Mouse (Mus musculus) left cerebral cortex, adult 9 months (tissue): ENCODE data around the gene 4933427D14Rik.

Source experiments
- DNase-seq, 2 experiments: peaks; one replicate each; pipeline ENCODE4 v3.0.0; 2022; ENCODE audit warnings: low spot score in 2 of 2

The 4933427D14Rik gene

DNA sequence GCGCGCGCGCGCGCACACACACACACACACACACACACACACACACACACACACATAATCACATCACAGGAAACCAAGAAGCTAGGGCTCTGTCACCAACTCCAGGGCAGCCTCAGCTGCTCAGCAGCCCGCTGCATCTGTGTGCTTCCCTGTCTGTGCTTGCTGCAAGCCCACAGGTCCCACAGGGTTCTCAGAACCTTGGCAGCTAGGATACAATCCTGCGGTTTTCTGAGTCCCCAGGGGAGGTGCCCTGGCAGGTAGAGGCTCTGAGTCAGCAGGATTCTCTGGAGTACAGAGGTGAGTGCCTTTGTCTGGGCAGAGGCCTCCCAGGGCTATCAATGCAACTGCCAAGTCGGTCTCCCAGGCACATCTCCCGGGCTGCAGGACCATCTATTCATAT lies 64.4 kb downstream of the 4933427D14Rik start:
- DNase-seq: no peak

DNA sequence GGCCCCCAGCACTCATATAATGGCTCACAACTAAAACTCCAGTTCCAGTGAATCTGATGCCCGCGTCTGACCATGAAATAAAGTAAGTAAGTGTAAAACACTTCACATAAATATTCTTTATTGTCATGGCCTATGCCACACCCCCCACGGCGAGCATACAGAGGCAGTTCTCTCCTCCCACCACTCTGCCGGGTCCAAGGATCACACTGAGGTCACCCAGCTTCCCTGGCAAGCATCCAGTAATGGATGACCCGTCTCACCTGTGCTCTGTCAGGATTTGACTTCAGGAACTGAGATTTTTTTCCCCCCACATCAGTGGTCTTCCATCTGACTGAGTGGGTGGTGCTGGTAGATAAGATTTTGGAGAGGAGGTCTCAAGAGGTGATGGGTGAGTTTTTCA lies 67.1 kb downstream of the 4933427D14Rik start:
- DNase-seq: no peak

DNA sequence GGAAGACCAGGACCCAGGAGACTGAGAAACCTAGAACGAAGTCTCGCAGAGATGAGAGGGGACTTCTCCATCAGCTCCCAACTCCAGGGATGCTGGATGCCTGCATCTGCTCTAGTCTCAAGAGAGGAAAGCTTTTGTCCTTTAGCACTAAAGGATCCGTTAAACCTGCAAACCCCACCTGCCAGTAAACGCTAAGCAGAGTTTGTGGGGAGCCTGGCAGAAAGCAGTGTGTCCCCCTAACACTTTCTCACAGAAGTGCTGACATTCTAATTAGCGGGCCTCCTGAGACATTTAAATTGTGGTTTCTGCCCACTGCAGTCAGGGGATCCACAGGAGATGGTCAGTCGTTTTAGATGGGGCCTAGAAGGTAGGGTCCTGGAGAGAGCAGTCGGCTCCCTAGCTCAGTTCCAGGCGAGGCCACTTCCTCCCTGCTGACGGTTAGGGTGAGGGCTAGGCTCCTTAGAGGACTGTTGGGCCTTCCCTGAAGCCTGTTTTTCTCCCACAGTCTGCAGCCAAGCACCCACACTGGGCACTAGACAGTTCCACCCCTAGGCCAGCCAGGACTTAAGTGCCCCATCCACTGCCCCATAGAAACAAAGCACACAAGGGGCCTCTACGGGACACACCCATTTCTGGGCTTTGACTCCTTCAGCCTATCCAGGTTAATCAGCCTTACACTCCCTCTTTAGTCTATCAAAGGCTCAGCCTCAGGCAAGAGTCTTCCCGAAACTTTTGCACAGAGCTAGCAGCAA lies 70.9 kb downstream of the 4933427D14Rik start:
- no peak for DNase-seq

DNA sequence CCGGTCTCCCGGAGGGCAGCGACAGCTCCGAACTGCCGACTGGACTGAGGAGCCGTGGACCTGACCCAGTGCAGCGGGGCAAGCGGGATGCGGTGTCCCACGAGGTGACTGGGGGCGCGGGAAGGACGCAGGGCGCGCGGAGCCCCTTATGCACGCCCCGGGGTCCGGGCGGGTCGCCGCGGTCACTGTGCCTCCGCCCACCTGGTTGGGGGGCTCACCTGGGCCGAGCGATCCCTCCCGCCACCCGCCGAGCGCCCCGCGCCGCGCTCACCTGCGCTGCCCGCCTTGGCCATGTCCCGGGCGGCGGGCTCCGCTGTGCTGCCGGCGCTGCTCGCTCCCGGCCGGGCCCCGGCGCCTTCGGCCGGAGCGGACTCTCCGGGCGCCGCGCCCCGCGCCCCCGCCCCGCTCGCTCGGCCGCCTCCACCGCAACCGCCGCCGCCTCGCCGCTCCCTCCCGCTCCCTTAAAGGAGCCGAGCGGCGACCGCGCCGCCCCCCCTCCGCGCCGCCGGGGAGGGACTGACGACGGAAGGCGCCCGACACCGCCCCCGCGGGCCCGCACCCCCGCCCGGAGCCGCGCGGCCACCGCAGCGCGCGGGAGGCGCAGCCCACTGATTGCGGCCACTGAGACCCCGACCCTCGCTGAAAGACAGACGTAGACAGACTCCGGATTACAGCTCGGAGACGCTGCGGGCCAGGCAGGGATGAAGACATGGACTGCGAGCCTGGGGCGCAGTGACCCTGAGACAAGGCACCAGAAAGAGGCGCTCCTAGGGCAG lies 71.7 kb downstream of the 4933427D14Rik start, which contains the start of gene Pitpnm3:
Gene Pitpnm3, minus strand, starts transcription at position 396 of the 776 bp plus-strand sequence.
- DNase-seq: no peak

DNA sequence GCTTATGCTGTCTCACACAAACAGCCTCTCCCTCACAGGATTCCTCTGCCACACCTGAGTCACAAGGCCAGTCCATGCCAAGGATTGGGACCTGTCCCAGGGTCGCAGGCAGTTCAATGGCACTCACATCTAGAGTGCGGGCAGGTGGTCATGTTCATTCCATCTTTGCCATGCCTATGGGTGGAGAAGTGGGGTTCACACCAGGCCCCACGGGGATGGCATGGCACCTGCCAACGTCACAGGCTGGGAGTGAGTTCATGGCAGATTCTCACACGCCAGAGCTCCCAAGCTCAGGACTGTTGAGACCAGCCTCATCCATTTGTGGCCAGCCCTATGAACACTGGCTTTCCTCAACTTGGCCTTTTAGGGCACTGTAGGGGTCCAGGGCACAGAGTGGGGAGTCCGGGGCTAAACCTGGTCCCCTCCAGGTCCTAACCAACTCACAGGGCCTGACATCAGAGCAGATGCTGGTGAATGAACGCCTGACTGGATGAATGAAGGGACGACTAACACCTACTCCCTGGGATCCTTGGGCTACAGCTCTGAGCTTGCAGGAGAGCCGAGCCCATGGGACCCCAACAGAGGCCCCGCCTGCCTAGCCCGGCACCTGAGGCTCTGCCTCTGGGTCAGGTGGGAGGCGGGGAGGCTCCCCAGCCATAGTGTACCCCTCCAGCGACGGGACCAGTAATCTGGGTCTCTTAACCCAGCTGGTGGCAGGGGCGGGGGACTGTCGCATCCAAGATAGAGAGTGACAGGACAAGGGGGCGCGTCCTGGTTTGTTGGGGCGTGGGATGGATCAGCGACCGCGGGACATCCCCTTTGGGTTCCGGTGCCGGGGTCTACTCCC lies 72.5 kb downstream of the 4933427D14Rik start:
- DNase-seq: no peak

DNA sequence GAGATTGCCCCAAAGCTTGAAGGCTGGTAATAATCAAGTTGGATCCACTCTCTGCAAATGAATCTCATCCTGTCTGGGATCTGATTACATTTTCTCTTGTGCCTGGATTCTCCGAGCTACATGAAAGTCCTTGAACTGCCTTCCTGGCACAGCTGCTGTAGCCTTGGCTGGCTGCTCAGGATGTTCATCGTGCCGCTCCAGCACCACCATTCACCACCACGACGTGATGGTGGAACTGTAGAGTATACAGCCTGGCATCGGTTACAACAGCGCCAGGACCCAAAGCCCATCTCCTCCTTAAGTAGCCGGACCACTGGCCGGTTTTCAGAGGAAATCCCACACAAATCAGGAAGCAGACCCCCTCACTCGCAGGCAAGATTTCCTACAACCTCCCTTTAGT lies 74.2 kb downstream of the 4933427D14Rik start:
- DNase-seq: no peak

DNA sequence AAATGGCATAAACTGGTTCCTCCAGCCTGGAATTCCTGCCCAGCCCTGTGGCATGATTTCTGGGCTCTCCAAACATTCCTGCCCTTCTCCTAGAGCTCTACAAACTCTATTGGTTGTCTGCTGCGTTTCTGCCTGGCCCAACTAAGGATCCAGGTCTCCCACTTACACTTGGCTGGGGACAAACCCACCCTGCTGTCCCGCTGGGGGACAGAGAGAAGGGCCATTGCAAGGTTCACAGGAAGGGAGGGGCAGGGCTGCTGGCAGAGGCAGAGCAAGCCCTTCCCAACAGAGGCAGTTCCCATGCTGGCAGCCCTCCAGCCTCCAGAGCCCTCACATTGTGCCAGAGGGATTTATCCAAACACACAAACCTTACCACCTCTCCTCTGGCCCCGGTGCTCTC lies 75.0 kb downstream of the 4933427D14Rik start:
- no peak for DNase-seq

DNA sequence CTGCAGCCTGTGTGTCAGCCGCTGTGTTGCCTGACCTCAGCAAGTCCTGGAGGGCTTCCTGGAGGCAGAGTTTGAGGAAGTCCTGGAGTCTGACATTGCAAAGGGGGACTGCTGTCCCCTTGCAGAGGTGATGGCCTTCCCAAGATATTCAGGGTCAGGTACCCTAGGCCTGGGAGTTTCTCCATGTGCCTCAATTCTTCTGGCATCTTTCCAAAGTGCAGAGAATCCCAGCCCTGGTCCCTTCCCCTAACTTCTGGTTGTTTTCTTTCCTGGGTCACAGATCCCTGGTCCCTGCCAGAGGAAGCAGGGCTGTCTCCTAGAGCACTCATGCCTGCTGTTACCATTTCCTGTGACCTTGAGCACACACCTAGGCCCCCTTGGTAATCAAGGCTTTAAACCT lies 75.6 kb downstream of the 4933427D14Rik start:
- no peak for DNase-seq

DNA sequence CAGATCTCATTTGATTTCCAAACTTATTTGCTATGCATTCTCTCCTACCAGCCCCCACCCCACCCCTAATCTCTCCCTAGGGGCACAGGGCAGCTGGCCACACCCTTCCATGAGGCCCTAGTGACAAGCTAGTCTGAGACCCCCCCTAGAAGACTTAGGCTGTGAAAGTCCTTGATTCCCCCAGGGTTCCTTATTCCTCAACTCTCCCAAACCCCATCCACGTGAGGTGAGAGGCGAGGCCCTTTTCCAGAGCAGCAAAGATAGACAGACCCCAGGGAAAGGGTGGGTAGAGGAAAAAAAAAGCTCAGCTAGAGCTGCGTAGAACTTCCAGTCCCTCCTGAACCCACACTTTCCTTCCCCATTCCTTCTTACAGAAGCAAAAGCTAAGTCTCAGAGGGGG lies 76.4 kb downstream of the 4933427D14Rik start:
- no peak for DNase-seq

DNA sequence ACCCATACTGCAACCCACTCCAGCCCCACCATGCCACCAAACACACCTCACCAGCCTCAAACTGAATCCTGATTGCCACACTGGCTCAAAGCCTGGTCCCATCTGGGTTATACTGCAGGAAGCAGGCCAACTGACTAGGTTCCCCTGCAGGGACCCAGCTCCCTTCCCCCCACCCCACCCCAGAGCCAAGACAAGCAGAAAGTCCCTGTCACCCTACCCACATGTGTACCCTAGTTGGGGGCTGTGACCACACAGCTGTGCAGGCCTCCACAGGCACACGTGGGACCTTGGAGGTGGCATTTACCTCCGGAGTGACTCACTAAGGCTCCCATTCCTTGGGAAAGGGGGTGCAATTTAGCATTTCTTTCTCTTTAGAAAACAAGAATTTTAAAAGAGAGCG lies 76.8 kb downstream of the 4933427D14Rik start:
- DNase-seq: no peak

DNA sequence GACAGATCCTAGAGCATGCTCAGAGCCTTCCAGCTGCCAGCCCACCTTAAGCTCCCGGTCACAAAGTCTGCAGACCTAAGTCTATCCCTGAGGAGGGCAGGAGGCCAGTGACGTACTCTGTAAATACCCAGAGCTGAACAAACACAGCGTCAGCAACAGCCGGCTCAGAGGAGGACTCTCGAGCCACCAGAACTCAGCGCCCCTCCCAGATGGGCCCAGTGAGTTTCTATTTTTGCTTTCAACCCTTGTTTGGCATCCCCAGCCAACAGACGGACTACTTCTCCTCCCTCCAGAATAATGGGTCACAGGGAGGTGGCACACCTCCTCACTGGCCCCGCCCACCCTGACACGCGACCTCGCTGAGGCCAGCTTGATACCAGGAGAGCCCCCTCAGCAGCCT lies 77.2 kb downstream of the 4933427D14Rik start:
- DNase-seq: peak in 1 of 2 experiments; percentile 47

DNA sequence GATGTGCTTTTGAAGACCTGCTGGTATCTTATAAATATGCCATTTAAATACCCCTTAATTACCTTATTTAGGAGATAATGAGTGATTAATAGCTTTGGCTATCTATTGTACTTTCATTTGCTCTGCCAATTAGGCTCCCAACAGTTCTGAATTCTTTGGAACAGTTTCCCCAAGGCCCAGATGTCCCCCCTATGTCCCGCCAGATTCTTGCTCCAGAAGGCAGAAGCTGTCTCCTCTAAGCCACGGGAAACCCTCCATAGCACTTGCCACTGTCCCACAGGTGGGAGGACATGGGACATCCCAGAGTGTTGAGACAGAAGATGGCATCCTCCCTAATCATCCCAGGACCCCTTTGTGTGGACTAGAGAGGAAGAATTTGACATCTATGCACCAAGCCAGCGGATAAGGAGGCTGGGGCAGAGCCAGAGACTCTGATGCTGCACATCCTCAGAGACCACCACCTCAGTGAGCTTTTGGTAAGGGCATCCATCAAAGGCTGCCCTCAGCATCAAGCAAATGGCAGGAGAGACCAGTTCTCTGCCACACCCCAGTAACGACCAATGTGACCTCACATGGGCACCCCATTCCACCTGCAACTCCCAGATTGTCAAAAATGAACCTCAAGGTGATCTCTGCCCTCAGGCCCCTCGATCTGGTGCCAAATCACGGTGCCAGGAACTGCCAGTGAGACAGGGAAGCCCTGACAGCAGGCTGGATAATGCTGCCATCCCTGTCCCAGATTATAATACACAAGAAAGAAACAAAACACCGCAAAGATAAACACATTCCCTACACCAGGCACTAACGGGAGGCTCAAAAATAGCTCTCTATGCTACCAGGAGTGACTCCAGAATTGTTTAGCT lies 78.0 kb downstream of the 4933427D14Rik start:
- DNase-seq: no peak

DNA sequence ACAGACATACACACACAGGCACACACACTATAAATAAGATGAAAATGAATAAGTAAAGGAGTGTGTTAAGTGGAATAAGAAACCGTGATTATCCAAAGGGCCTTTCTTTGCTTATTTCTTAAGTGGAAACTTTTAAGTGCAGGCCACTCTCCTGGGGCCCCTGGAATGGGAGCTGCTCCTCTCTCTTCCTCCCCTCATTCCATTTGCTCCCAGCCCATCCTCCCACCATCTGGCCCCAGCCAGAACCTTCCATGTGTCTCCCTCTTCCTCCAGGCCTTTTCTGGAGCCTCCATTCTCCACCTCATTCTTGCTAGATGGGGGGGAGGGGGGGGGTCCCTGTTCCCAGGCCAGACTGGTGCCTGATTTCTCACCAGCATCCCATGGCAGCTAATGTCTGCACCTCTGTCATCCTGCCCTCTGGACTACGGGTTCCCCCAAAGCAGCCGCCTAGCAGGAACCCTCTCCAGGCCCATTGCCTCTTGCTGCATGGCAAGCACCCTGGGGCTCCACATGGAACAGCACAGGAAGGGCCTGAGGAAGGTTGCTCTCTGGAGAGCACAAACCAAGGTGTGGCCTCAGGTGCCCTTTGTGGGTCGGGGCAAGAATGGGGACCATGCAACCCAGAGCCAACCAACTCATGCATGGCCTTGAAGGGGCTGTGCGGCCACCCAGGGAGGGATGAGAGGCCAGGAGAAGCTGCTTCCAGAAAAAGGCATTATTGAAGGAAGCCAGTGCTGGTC lies 79.6 kb downstream of the 4933427D14Rik start:
- no peak for DNase-seq

DNA sequence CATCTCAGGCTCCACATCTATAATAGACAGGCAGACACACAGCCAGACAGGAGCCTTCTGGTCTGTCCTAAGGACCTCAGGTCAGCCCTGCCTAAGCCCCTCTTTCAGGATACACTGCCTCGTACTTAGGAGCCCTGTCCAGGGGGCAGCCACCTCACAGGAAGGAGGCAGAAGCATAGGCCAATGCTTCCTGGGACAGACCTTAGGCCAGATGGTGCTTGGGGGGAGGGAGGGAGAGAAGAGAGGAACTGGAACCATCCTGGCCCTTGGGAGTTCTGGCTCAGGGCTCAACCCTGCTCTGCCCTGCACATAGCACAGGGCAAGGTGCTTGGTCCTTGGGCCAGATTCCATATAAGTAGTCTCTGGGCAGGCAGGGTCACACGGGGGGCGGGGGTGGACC lies 81.5 kb downstream of the 4933427D14Rik start:
- DNase-seq: no peak

DNA sequence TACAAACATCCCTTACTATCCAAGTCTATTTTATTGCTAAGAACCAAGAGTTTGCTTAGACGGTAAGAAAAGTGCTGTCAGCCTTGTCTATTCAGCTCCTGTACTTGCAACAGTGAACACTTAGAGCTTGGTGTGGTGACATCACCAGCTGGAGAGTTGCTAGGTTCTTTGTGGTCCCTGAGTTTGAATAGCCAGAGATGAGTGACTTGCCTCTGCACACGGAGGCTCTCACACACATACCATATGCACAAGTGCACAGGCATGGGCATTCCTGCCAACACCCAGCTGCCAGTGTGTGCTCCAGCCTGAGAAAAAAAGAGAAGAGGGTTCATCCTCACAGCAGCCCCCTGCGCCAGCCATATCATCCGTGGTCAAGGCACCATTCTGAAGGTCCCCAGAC lies 83.7 kb downstream of the 4933427D14Rik start:
- no peak for DNase-seq

DNA sequence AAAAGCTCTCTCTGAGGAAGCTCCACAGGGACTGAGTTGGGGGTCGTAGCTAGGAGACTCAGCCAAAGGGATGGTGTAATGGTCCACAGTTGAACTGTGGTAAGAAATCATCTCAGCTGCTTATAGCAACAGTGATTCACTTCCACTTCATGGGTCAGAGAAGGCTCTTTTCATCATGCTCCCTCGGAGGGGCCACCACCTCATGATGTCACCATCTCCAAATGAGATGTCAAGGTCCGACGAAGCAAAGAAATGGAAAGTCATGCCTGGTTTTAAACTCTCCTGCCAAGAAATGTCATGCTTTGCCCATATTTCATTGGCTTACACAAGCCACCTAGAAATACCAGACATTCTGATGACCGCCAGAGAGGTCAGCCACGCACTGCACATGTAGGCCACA lies 86.9 kb downstream of the 4933427D14Rik start:
- no peak for DNase-seq

DNA sequence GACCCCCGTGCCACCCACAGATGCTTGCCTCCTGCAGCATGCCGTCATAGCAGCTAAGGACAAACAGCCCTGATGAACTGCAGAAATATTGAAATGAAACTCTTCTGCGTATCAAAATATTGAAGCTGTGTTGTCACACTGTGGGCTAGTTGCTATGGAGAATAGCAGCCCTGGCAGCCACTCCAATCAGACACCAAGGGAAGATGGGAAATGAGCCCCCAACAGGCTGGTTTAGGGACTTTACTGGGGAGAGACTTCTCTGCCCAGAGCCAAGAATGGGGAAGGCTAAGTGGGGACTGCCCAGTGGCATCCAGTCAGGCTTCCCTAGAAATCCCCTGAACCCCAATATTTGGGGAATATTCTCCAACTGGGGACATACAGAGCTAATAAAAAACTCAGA lies 88.6 kb downstream of the 4933427D14Rik start:
- DNase-seq: no peak

DNA sequence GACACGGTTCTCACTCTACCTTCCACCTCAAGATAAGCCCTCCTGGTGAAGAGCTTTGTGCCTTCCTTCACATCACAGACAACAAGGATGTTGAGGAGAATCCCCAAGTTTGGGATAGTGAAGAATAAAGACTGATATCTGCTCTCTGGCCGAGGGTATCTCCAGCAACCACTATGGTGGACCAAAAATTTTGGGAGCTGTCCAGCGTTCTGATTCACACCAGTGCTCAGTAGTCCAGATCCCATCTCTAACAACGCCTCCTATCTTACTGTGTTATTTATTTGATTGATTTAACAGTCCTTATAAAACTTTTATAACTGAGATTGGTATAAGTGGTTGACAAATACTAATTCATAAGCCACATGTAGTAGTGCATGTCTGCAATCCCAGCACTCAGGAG lies 94.0 kb downstream of the 4933427D14Rik start:
- DNase-seq: no peak

DNA sequence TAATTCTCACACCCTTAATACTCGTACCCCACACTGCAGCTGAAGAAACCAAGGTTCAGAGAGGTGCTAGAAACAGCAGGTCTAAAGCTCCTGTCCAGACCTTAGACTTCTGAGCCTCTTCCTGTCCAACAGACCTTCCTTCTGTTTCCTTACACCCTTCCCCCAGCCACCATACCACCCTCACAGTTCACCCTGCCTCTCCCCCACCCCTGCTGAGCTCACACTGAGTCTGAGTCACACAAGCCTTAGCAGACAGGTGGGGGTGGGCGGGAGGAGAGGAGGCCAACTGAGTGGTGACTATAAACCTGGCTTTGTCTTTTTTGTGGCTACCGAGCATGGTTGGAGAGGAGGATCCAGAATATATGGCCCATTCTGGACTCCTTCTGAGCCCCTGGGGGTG lies 96.5 kb downstream of the 4933427D14Rik start:
- peak in 1 of 2 experiments; percentile 60 for DNase-seq

DNA sequence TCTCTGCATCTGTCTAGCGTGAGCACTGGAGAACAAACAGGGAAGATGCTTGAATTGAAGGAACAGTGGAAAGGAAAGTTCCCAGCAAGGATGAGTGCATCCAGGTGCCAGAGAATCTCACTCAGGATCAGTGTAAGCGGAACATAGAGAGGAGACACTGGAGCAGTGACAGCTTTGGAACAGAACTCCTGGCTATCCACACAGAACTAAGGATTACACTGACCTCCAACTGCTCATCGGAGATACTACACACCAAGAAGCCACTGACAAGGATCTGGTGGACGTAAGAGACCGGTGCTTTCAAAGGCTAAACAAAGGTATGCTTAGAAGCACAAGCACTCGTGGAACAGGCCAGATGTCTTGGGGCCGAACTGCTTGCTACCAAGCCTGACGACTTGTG lies 103.0 kb downstream of the 4933427D14Rik start:
- DNase-seq: no peak
